ENCODE assay signal across 22 mouse cellular contexts in the genomic region with DNA sequence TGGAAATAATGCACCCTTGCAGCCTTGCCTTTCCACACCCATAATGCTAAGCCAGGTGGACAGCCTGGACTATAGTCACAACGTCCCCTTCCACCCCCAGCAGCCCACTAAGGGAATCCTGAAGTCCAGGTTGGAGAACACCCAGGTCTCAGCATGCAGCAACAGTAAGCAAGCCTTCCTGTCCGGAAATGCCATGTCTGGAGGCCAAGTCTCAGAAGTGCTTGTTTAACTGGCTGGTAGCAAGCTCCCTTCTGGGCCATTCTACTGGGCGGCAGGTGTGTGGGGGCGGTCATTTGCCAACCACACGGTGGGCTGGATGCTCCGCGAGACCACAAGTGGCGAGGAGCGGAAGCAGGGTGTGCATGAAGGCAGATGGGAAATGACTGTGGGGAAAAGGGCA.
DNase-seq lines count a peak whose midpoint lies in the region; TF ChIP-seq lines count a peak whose summit lies in the region.
"Had no signal": no experiment of that assay in that cellular context is flagged by ENCODE, and none has a peak within 500 bp of the region (broad histone marks: within the 10 kb centered on the region; RNA-seq: fewer than 3 reads in every experiment).

No protein-coding gene starts in this region.

- H3K4me1 ChIP-seq in lung, adult 2 months (ENCODE audit: control insufficient read depth, insufficient read depth, low read length): no peaks in the 10 kb centered on the region
- H3K4me1 ChIP-seq in cerebellum, adult 2 months (ENCODE audit: control insufficient read depth, insufficient read depth, low read length): peaks cover 44% of the 10 kb centered on the region
- H3K4me1 ChIP-seq: heart, embryonic 15.5 days; limb, embryonic 13.5 days; megakaryocyte, embryonic 14.5 days; midbrain, embryonic 12.5 days had no signal

- WGBS in lung, adult 2 months: 75% methylated on average over 9 of the region's 9 CpGs
- WGBS in cerebellum, adult 2 months: 13% methylated on average over 9 of the region's 9 CpGs

- DNase-seq in lung, postnatal 36 days: peak; percentile 15
- DNase-seq in lung, adult 2 months: no peak
- peak; percentile 91 to 96 for DNase-seq in cerebellum, adult 2 months
- DNase-seq in cerebellum, postnatal 14 days: peak; percentile 96 to 97
- no peak for DNase-seq in frontal cortex, postnatal 36 days (ENCODE audit: low spot score in 2 of 2)
- DNase-seq in adrenal gland, adult (ENCODE audit: inconsistent age in 2 of 2, low spot score in 1 of 2): no peak
- DNase-seq in urinary bladder, postnatal 14 days (ENCODE audit: low spot score): no peak
- DNase-seq: adrenal gland, adult 2 months; B cell, adult 2 months; forebrain, postnatal 0 days; gastrocnemius, postnatal 10 days; heart, postnatal 4 days; kidney, adult 11 months; lung, postnatal 4 days; retina, postnatal 1 day; right cerebral cortex, postnatal 14 days had no signal

- H3K27ac ChIP-seq in cerebellum, adult 2 months (ENCODE audit: insufficient read depth, low read length): peak overlapping the region; percentile 65
- H3K27ac ChIP-seq: heart, embryonic 15.5 days; hindbrain, embryonic 14.5 days; limb, embryonic 13.5 days; midbrain, embryonic 12.5 days had no signal

- H3K4me3 ChIP-seq in lung, adult 2 months (replicated peaks; ENCODE audit: extremely low read depth, low read depth, low read length): no peak overlapping the region
- no peak overlapping the region for H3K4me3 ChIP-seq in cerebellum, adult 2 months (replicated peaks; ENCODE audit: insufficient read depth, low read depth, low read length)
- H3K4me3 ChIP-seq: erythroblast, embryonic 14.5 days; heart, embryonic 15.5 days; limb, embryonic 13.5 days; megakaryocyte, embryonic 14.5 days; midbrain, embryonic 12.5 days had no signal

- H3K27me3 ChIP-seq in cerebellum, adult 2 months (ENCODE audit: control insufficient read depth, insufficient read depth, low read length): no peaks in the 10 kb centered on the region
- H3K27me3 ChIP-seq: heart, embryonic 15.5 days; limb, embryonic 13.5 days; megakaryocyte, embryonic 14.5 days; midbrain, embryonic 12.5 days had no signal

- TF ChIP-seq POLR2A in lung, adult 2 months (IDR thresholded peaks at IDR 0.05; ENCODE audit: borderline replicate concordance, extremely low read depth, low read depth, low read length): no peak
- peak; percentile 22; the same call in 1 of the 2 replicates for TF ChIP-seq POLR2A in cerebellum, adult 2 months (IDR thresholded peaks at IDR 0.05; ENCODE audit: borderline replicate concordance, insufficient read depth, low read length)

- no peak for TF ChIP-seq CTCF in lung, adult 2 months (IDR thresholded peaks at IDR 0.05; ENCODE audit: insufficient read depth, low read length)
- no peak for TF ChIP-seq CTCF in cerebellum, adult 2 months (IDR thresholded peaks at IDR 0.05; ENCODE audit: borderline replicate concordance, insufficient read depth, low read depth, low read length)

Comparison
In these comparisons a context has a peak if more than half of its experiments do, and no peak if none do; other contexts are left out.
1. DNase-seq: peak in lung, postnatal 36 days (single experiment), cerebellum, adult 2 months (2 of 2) and cerebellum, postnatal 14 days (2 of 2); none in lung, adult 2 months (single experiment), frontal cortex, postnatal 36 days (0 of 2), adrenal gland, adult (0 of 2) and urinary bladder, postnatal 14 days (single experiment).